Mouse (Mus musculus): ENCODE data around the gene Cdkn2aipnl. TPM values are rescaled to one million over a fixed set of nuclear protein-coding genes. Genes with fewer than 3 reads are reported as not detected.
A peak's percentile ranks its signal among the peaks of the same experiment; 100 is the strongest.

Cdkn2aipnl gene
- total RNA-seq, 1 experiment from 2014 or later: 20.1 TPM

DNA sequence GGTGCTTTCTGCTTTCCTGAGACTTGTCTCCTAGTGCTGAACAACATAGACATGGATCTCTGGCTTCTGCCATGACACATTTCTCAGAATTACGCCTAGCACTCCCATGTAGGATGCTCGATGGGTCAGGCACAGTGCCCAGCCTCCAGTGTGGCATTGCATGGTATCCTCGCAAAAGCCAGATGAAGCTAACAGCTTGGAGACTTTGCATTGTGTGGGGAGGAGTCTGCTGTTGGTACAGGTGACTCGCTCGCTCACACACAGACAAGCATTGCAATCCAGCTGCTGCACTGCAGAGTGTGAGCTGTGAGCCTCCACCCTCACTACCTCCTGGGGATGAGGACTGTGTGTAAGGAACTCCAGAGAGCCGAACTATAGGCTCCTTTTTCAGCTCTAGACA, 21.3 kb upstream of the Cdkn2aipnl start:
- DNase-seq: no peak

GRCm38 (mm10) chr11:51949155-51949840, 18.2 kb upstream of the Cdkn2aipnl start:
- DNase-seq: no peak

DNA sequence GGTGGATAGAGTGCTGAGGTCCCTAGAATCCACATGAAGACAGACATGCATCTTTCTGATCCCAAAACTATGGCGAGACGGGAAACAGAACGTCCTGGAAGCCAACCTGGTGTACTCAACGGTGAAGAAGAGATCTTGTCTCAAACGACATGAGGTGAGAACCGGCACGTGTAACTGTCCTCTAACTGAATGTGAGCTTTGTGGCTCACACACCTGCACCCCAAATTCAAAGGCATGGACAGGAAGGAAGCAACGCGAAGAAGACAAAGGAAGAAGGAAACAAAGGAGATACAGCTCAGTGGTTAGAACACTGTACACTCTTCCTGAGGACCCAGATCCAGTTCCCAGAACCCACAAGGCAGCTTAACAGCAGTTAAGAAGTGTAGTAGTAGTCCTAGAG, 17.5 kb upstream of the Cdkn2aipnl start:
- DNase-seq: no peak

DNA sequence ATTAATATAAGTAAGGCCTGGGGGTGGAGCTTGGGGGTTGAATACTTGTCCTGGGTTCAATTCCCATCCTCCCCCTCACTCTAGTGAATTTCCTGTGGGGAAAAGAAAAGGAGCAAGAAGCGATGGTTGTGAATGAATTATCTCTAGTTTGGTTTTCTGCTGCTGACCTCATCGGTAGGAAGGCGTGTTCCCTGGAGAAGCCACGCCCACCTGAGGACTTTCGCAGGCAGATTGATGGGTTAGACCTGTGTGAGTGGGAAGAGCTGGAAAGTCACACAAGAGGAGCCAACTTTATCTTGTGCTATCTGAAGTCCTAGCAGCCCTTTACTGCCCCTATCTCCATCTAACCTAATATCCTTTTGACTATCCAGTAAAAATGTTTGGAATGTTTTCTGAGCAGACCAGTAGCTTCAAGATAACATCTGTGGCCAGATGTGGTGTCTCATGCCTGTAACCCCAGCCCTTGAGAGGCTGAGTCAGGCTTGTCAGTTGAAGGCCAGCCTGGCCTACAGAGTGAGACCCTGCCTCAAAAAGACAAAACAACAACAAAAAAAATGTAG, 15.5 kb upstream of the Cdkn2aipnl start:
- no peak for DNase-seq

GRCm38 (mm10) chr11:51956112-51956511, 11.3 kb upstream of the Cdkn2aipnl start:
- no peak for DNase-seq

DNA sequence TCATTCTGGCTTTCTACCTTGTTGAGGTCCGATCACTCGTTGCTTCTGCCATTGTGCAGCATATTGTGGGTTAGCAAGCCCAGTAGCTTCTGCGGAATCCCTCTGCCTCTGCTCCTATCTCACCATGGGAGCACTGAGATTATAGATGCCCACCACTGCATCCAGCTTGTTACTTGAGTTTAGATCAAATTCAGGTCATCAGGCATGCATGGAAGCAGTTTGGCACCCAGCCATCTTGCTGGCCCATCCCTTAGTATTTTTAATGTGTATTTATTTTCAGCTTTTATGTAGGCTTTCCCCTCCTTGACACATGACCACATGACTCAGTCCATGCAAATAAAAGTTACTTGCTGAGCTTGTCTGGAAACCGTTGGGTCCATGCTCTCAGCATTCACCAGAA, 9.7 kb upstream of the Cdkn2aipnl start:
- DNase-seq: no peak

GRCm38 (mm10) chr11:51959511-51959910, 8.0 kb upstream of the Cdkn2aipnl start:
- no peak for DNase-seq

GRCm38 (mm10) chr11:51960061-51960460, 7.4 kb upstream of the Cdkn2aipnl start:
- no peak for DNase-seq

DNA sequence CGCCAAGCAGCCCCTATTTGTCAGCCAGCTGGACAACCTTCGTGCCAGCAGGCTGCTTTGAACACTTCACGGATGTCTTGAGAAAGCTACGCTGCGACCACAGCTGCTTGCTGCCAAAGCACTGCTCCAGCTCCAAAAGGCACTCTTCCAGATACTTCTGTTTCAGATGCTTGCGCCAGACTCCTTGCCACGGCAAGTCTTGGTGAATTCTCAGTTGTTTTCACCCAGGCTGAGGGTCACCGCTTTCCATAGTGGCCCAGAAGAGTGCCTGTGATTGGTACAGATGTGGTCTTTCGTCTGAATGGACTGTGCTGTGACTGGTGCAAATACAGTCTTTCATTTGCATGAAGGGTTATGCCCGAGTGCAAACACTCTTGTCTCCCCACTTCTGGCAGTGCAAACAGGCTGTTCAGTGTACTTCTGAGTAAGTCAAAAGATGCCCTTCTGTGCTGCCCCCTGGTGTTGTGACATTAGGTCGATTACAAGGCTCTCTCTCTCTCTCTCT, 6.4 kb upstream of the Cdkn2aipnl start:
- DNase-seq: peak; percentile 44

DNA sequence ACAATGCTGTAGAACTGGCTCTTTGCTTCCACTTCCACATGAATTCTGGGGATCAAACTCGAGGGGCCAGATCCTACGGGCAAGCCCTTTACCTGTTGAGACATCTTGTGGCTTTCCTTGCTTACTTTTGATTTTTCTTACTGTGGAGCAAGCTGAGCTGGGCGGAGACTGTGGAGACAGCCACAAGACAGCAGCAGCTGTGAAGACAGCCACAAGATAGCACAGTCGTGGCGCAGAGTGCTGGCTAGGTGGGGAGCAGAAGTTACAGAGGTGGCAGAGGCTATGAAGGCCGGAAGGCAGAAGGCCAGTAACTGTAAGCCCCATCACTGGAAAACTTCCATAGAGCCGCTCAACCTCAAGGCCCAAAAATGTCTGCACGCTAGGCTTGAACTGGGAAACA, 5.7 kb upstream of the Cdkn2aipnl start:
- no peak for DNase-seq

DNA sequence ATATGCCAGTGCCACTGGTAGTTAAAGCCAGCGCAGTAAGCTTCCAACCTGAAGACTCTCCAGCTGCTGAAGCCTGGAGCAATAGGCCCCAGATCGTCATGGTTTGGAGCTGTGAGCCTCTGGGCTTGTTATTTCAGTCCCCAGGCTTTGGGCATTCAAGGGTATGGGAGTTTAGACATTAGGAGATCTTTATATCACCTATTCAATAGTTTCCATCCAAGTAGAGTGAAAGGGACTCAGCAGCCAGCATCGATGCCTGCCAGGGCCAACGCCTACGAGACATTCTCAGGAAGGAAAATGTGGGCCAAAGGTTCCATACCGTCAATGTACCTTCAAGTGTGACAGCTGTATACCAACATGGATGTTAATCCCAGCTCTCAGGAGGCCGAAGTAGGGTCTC, 5.2 kb upstream of the Cdkn2aipnl start:
- no peak for DNase-seq

GRCm38 (mm10) chr11:51966651-51967050, 810 bp upstream of the Cdkn2aipnl start:
- no peak for DNase-seq

DNA sequence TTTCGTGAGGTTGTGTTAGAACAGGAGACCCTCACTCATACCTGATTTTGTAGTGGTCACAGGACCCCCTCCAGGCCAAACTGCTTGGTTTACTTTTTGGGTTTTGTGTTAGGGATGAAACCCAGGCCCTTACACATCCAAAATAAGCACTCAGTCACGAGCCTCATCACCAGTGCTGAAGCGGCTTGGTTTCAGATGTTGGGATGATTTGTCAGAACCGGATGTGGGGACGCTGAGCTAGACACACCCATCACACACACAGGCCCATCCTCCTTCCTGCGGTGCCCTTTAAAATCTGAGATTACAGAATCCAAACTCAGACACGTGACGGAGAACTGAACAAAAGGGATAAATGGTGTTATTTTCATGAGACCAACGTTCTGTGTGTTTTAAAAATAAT, 1.4 kb downstream of the Cdkn2aipnl start:
- DNase-seq: no peak

GRCm38 (mm10) chr11:51969511-51969910, 2.0 kb downstream of the Cdkn2aipnl start:
- DNase-seq: no peak

DNA sequence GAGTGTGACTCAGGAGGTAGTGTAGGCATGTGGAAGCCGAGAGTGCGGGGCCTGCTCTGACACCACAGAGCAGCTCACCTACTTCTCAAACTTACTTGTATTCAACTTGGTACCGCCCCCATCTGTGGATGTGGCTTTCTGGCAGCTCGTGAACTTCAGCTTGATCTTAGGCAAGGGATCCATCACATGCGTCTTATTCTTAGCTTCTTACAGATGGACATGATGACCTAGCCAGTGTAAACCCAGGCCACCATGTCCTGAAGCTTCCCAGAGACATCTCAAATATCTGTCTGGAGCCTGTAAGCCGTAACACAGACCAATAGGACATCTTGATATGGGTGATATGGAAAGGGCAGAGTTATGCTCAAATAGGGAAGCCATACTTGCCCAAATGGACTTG, 4.2 kb downstream of the Cdkn2aipnl start:
- DNase-seq: peak; percentile 16

GRCm38 (mm10) chr11:51999611-52000289, 32.3 kb downstream of the Cdkn2aipnl start:
- peak; percentile 87 for DNase-seq

GRCm38 (mm10) chr11:52000290-52000962, 33.0 kb downstream of the Cdkn2aipnl start, which contains the start of gene Ube2b:
Ube2b (minus strand) TSS chr11:52000762.
- peak; percentile 97 for DNase-seq

DNA sequence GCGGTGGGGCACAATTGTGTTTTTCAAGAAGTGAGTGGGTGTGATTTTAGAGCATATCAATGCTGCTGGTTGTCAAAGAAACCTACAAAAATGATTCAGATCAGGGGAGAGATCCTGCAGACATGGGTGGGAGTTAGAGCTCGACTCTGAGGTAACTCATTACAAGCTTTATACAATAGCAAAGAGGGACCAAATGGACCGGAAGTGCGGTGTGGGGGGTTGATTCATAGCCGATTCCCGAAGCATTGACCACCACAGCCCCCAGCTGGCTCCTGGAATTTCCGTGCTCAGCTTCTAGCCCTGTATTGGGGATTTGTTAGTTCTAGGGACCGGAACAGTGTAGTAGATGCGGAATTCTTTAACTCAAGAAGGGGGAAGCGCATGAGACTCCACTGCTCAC, 33.9 kb downstream of the Cdkn2aipnl start:
- no peak for DNase-seq

GRCm38 (mm10) chr11:52001861-52002260, 34.4 kb downstream of the Cdkn2aipnl start:
- DNase-seq: no peak

GRCm38 (mm10) chr11:52002842-52003504, 35.5 kb downstream of the Cdkn2aipnl start:
- no peak for DNase-seq

DNA sequence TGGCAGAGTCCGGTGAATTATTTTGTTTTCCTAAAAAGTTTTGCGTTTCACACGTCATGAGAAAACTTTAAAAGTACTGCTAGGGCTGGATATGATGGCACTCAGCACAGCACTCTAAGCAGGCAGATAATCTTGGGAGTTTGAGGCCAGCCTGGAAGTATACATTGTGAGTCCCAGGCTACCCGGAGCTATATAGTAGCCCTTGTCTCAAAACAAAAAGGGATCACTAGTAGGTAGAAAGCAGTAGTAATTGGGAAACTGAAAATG, 36.0 kb downstream of the Cdkn2aipnl start:
- DNase-seq: peak; percentile 21

DNA sequence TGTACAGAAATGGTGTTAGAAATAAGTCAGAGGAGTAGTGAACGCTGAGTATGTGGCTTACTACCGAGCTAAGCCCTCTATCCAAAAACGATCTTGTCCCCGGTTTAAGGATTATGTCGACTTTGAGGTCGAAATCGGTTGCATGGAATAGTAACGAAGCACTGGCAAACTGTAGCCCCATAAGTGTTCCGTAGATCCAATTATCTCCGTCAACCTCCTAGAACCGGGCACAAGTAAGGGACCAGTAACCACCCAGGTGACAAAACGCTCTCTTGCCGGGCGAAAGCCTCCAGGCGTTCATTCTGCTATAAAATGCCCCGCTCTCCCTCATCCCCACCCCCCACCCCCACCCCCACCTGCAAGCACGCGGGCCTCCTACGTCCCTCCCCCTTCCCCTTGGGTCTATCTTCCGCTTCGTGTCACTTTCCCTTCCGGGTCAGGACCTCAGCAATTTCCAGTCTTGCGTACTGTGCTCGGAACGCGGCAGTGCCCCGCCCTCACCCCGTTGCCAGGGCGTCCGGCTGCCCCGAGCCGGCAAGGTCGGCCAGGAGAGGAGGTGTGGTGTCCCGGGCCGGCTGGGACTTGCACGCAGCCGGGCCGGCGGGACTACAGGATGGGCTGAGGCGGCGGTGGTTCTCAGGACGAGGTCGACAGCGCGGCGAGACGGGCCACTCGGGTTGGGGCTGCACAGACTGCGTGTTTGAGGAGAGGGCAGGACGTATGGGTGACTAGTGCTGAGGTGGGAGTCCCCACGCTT, 36.5 kb downstream of the Cdkn2aipnl start, which contains the start of gene Cdkl3:
TSS of gene Cdkl3 (plus strand) at position 450 of the 757 bp plus-strand sequence.
- peak; percentile 99 for DNase-seq
